In genomic region chr6:7882520-7882919, GRCm38 (mm10) we compare ENCODE assay signal across 9 mouse cellular contexts. TPM values are rescaled to one million over a fixed set of nuclear protein-coding genes. Genes with fewer than 3 reads are reported as not detected.
DNase-seq lines count a peak whose midpoint lies in the region; ATAC-seq and TF ChIP-seq lines count a peak whose summit lies in the region.
"Had no signal": no experiment of that assay in that cellular context is flagged by ENCODE, and none has a peak within 500 bp of the region (broad histone marks: within the 10 kb centered on the region; RNA-seq: fewer than 3 reads in every experiment).

No protein-coding gene starts in this region.

- H3K9ac ChIP-seq in forebrain, embryonic 15.5 days (replicated peaks): no peak overlapping the region
- H3K9ac ChIP-seq in forebrain, postnatal 0 days: no peak overlapping the region
- H3K9ac ChIP-seq in heart, embryonic 15.5 days: no peak overlapping the region

- no peak for TF ChIP-seq CTCF in forebrain, postnatal 0 days (IDR thresholded peaks at IDR 0.05; ENCODE audit: low read depth)
- TF ChIP-seq CTCF in lung, adult 2 months (IDR thresholded peaks at IDR 0.05; ENCODE audit: insufficient read depth, low read length): no peak

- no peaks in the 10 kb centered on the region for H3K4me1 ChIP-seq in forebrain, embryonic 15.5 days
- H3K4me1 ChIP-seq in forebrain, postnatal 0 days (ENCODE audit: insufficient read depth): no peaks in the 10 kb centered on the region
- H3K4me1 ChIP-seq in heart, embryonic 15.5 days (replicated peaks): no peaks in the 10 kb centered on the region
- no peaks in the 10 kb centered on the region for H3K4me1 ChIP-seq in lung, adult 2 months (ENCODE audit: control insufficient read depth, insufficient read depth, low read length)

- no peak overlapping the region for H3K4me3 ChIP-seq in forebrain, embryonic 15.5 days
- no peak overlapping the region for H3K4me3 ChIP-seq in forebrain, postnatal 0 days (ENCODE audit: low read depth, low read length)
- no peak overlapping the region for H3K4me3 ChIP-seq in heart, embryonic 15.5 days
- no peak overlapping the region for H3K4me3 ChIP-seq in lung, adult 2 months (replicated peaks; ENCODE audit: extremely low read depth, low read depth, low read length)

- no peak overlapping the region for H3K4me2 ChIP-seq in forebrain, embryonic 15.5 days (replicated peaks)
- no peak overlapping the region for H3K4me2 ChIP-seq in forebrain, postnatal 0 days (ENCODE audit: low read depth)
- peak overlapping the region; percentile 32 for H3K4me2 ChIP-seq in heart, embryonic 15.5 days

- H3K27ac ChIP-seq in forebrain, embryonic 15.5 days (replicated peaks): no peak overlapping the region
- H3K27ac ChIP-seq in forebrain, postnatal 0 days (ENCODE audit: low read depth, low read length): no peak overlapping the region
- H3K27ac ChIP-seq in heart, embryonic 15.5 days: peak overlapping the region; percentile 66

- H3K9me3 ChIP-seq in forebrain, embryonic 15.5 days: no peaks in the 10 kb centered on the region
- H3K9me3 ChIP-seq in forebrain, postnatal 0 days (ENCODE audit: low read length): no peaks in the 10 kb centered on the region
- H3K9me3 ChIP-seq in heart, embryonic 15.5 days (replicated peaks): no peaks in the 10 kb centered on the region

- WGBS in forebrain, embryonic 15.5 days: 71% methylated on average over 13 of the region's 13 CpGs
- 61% methylated on average over 13 of the region's 13 CpGs for WGBS in forebrain, postnatal 0 days
- 34% methylated on average over 13 of the region's 13 CpGs for WGBS in heart, embryonic 15.5 days
- WGBS in lung, adult 2 months: 43% methylated on average over 13 of the region's 13 CpGs

- no peaks in the 10 kb centered on the region for H3K27me3 ChIP-seq in forebrain, embryonic 15.5 days
- H3K27me3 ChIP-seq in forebrain, postnatal 0 days (ENCODE audit: insufficient read depth, low read length): no peaks in the 10 kb centered on the region
- no peaks in the 10 kb centered on the region for H3K27me3 ChIP-seq in heart, embryonic 15.5 days

- no peaks in the 10 kb centered on the region for H3K36me3 ChIP-seq in forebrain, embryonic 15.5 days
- no peaks in the 10 kb centered on the region for H3K36me3 ChIP-seq in forebrain, postnatal 0 days (ENCODE audit: insufficient read depth)
- no peaks in the 10 kb centered on the region for H3K36me3 ChIP-seq in heart, embryonic 15.5 days

- no peak for DNase-seq in forebrain, postnatal 0 days
- peak; percentile 85 for DNase-seq in adrenal gland, adult 2 months
- peak; percentile 48 for DNase-seq in lung, adult 2 months
- DNase-seq in frontal cortex, postnatal 25 days (ENCODE audit: low spot score in 2 of 2): no peak
- no peak for DNase-seq in layer of hippocampus, adult 9-11 months
- DNase-seq in frontal cortex, postnatal 14 days (ENCODE audit: low spot score in 2 of 2): no peak
- DNase-seq: retina, postnatal 1 day had no signal

- 0 out of 2 replicates have a peak, but pooled peaks have one; percentile 29 for ATAC-seq in forebrain, embryonic 15.5 days (replicated peaks)
- no peak for ATAC-seq in forebrain, postnatal 0 days
- ATAC-seq in heart, embryonic 15.5 days (replicated peaks; ENCODE audit: insufficient number of reproducible peaks, insufficient read depth, low FRiP score, low read depth): peak; percentile 69

- TF ChIP-seq POLR2A in lung, adult 2 months (IDR thresholded peaks at IDR 0.05; ENCODE audit: borderline replicate concordance, extremely low read depth, low read depth, low read length): no peak

RNA-seq across cellular contexts. Expression of gene C1galt1, which starts 37.9 kb away (rescaled TPM):
- 1.3 and 1.5 TPM in 2 replicates for polyA plus RNA-seq in forebrain, embryonic 15.5 days (2015; fragmentation: Nextera tagmentation; extraction: Ambion mirVana)
- total RNA-seq in forebrain, postnatal 0 days (2014; rRNA removed): 14.2 and 18.2 TPM in 2 replicates
- polyA plus RNA-seq in forebrain, postnatal 0 days (2015; fragmentation: Nextera tagmentation; extraction: Ambion mirVana): 1.1 and 1.7 TPM in 2 replicates
- total RNA-seq in adrenal gland, adult 2 months (2021): 10 to 100 TPM; 24.2 to 41.7 TPM
- polyA plus RNA-seq in adrenal gland, adult 2 months (2012; rRNA removed): 1.9 and 2.7 TPM in 2 replicates
- polyA plus RNA-seq in heart, embryonic 15.5 days (2015; fragmentation: Nextera tagmentation; extraction: Ambion mirVana): 3.0 and 3.1 TPM in 2 replicates
- polyA plus RNA-seq in lung, adult 2 months (2012; rRNA removed): 3.8 and 5.6 TPM in 2 replicates

Comparison
In these comparisons a context has a peak if more than half of its experiments do, and no peak if none do; other contexts are left out.
1. DNase-seq: peak in adrenal gland, adult 2 months (single experiment) and lung, adult 2 months (single experiment); none in forebrain, postnatal 0 days (single experiment), frontal cortex, postnatal 25 days (0 of 2), layer of hippocampus, adult 9-11 months (single experiment) and frontal cortex, postnatal 14 days (0 of 2).